Mouse (Mus musculus) stomach, postnatal 0 days (tissue): ENCODE results near the gene Inafm2. TPM values are rescaled to one million over a fixed set of nuclear protein-coding genes. Genes with fewer than 3 reads are reported as not detected.

ENCODE experiments used
- ATAC-seq: fragments of 200-750 bp; cut with Nextera tagmentation; 2 replicates; pipeline ENCODE4 v1.8.0; 2017; ENCODE audit not compliant: low FRiP score, low TSS enrichment
- DNase-seq: peaks from one replicate; pipeline ENCODE4 v3.0.0-alpha.2; 2016; ENCODE audit warnings: low spot score
- H3K27ac ChIP-seq: fragments of 300-500 bp; sonication (generic); replicated peaks from 2 replicates; pipeline ENCODE4 v1.5.1; 2014; ENCODE audit warnings: mild to moderate bottlenecking, control low read depth
- H3K27me3 ChIP-seq: fragments of 300-500 bp; sonication (generic); 2 replicates; pipeline ENCODE4 v1.6.1; 2014; ENCODE audit warnings: low read length; ENCODE audit not compliant: control insufficient read depth, insufficient read depth
- H3K36me3 ChIP-seq: fragments of 300-500 bp; sonication (generic); 2 replicates; pipeline ENCODE4 v1.6.1; 2014; ENCODE audit warnings: low read length, mixed read lengths; ENCODE audit not compliant: control insufficient read depth, insufficient read depth
- H3K4me1 ChIP-seq: fragments of 300-500 bp; sonication (generic); replicated peaks from 2 replicates; pipeline ENCODE4 v1.6.1; 2014; ENCODE audit warnings: antibody characterized with exemption; ENCODE audit not compliant: control insufficient read depth, insufficient read depth
- H3K4me2 ChIP-seq: fragments of 300-500 bp; sonication (generic); replicated peaks from 2 replicates; pipeline ENCODE4 v1.6.1; 2014; ENCODE audit warnings: low read depth, mild to moderate bottlenecking, control low read depth, moderate library complexity
- H3K4me3 ChIP-seq: fragments of 300-500 bp; sonication (generic); 2 replicates; pipeline ENCODE4 v1.5.1; 2014; ENCODE audit warnings: low read depth, low read length, control low read depth
- H3K9ac ChIP-seq: fragments of 300-500 bp; sonication (generic); 2 replicates; pipeline ENCODE4 v1.6.1; 2014; ENCODE audit warnings: mild to moderate bottlenecking, low read length, control low read depth, mixed read lengths
- H3K9me3 ChIP-seq: fragments of 300-500 bp; sonication (generic); 2 replicates; pipeline ENCODE4 v1.6.1; 2016; ENCODE audit warnings: low read length; ENCODE audit not compliant: control insufficient read depth
- CTCF ChIP-seq: IDR thresholded peaks from 2 replicates; pipeline ENCODE4 v1.5.1; 2016; ENCODE audit warnings: antibody characterized with exemption, low read depth, mild to moderate bottlenecking, moderate library complexity
- EP300 ChIP-seq: optimal IDR thresholded peaks from 2 replicates; pipeline ENCODE3; 2016; ENCODE audit warnings: antibody characterized with exemption
- WGBS: fragments of 180-500 bp; shearing (Covaris S2); extraction: QIAGEN DNeasy Blood & Tissue Kit; methylation state at CpG from one replicate; pipeline ENCODE4 v1.1.7; 2014; 5-methylcytosine and 5-hydroxymethylcytosine counted together
- polyA plus RNA-seq: library from polyadenylated mRNA; unstranded; fragments of >200 nt; fragmentation: Nextera tagmentation; extraction: Ambion mirVana; gene quantifications from 2 replicates; pipeline ENCODE4 v1.2.1, GENCODE M21; 2015

Gene Inafm2
- polyA plus RNA-seq, 1 experiment from 2014 or later = 33.8 TPM

- Histone ChIP-seq H3K4me3 (no peak overlapping the region), H3K9me3 (no peaks in the 10 kb centered on the region), H3K4me2 (no peak overlapping the region), H3K36me3 (no peaks in the 10 kb centered on the region), H3K4me1 (no peaks in the 10 kb centered on the region), H3K27me3 (no peaks in the 10 kb centered on the region), H3K27ac (no peak overlapping the region), H3K9ac (no peak overlapping the region)
- WGBS = 86% methylated on average over 11 of the region's 11 CpGs
- TF ChIP-seq EP300 (no peak), CTCF (no peak)
- ATAC-seq = no peak
- DNase-seq = no peak
Measured at GRCm38 (mm10) chr2:118789501-118789900, 43.9 kb downstream of the Inafm2 start.

- ATAC-seq = no peak
- 54% methylated on average over 12 of the region's 12 CpGs for WGBS
- H3K4me1 ChIP-seq = no peaks in the 10 kb centered on the region
- no peaks in the 10 kb centered on the region for H3K36me3 ChIP-seq
- H3K4me3 ChIP-seq = no peak overlapping the region
- peak overlapping the region; percentile 33 for H3K4me2 ChIP-seq
- H3K9me3 ChIP-seq = no peaks in the 10 kb centered on the region
- no peak for DNase-seq
- H3K9ac ChIP-seq = no peak overlapping the region
- H3K27me3 ChIP-seq = no peaks in the 10 kb centered on the region
- H3K27ac ChIP-seq = no peak overlapping the region
- TF ChIP-seq CTCF = no peak
- TF ChIP-seq EP300 = no peak
Measured at GRCm38 (mm10) chr2:118790221-118790550, 44.6 kb downstream of the Inafm2 start.

DNA sequence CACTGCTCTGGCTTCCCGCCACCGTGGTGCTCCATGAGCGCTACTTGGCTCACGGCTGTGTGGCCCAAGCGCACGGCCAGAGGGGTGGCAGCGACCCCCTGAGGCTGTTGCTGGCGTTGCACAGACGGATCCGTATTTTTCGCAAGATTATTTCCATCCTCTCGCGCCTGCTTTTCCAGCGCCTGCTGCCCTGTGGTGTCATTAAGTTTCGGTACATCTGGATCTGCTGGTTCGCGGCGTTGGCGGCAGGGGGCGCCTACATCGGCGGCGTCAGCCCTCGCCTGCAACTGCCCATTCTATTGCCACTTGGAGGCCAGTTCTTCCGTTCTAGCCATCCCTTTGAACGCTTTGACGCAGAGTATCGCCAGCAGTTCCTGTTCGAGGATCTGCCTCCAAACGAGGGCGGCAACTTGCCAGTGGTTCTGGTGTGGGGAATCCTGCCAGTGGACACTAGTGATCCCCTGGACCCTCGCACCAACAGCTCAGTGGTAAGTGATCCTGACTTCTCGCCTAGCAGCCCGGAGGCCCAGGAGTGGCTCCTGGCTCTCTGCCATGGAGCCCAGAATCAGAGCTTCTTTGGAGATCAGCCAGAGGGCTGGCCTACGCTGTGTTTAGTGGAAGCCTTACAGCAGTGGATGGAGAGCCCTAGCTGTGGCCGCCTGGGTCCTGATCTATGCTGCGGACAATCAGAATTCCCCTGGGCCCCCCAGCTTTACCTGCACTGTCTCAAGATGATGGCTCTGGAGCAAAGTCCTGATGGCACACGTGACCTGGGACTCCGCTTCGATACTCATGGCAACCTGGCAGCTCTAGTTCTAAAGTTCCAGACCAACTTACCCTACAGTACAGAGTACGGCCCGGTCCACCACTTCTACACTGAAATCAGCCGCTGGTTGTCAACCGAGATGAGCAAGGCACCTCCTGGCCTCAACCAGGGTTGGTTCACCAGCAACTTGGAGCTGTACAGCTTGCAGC lies 45.3 kb downstream of the Inafm2 start:
- no peaks in the 10 kb centered on the region for H3K9me3 ChIP-seq
- TF ChIP-seq CTCF = peak; percentile 84
- TF ChIP-seq EP300 = no peak
- WGBS = 21% methylated on average over 44 of the region's 44 CpGs
- no peak overlapping the region for H3K27ac ChIP-seq
- no peaks in the 10 kb centered on the region for H3K4me1 ChIP-seq
- peak overlapping the region; percentile 33 for H3K4me2 ChIP-seq
- DNase-seq = peak; percentile 74
- no peaks in the 10 kb centered on the region for H3K27me3 ChIP-seq
- peak overlapping the region; percentile 6; the same call in 1 of the 2 replicates for H3K4me3 ChIP-seq
- H3K9ac ChIP-seq = no peak overlapping the region
- H3K36me3 ChIP-seq = no peaks in the 10 kb centered on the region
- ATAC-seq = peak; percentile 62

DNA sequence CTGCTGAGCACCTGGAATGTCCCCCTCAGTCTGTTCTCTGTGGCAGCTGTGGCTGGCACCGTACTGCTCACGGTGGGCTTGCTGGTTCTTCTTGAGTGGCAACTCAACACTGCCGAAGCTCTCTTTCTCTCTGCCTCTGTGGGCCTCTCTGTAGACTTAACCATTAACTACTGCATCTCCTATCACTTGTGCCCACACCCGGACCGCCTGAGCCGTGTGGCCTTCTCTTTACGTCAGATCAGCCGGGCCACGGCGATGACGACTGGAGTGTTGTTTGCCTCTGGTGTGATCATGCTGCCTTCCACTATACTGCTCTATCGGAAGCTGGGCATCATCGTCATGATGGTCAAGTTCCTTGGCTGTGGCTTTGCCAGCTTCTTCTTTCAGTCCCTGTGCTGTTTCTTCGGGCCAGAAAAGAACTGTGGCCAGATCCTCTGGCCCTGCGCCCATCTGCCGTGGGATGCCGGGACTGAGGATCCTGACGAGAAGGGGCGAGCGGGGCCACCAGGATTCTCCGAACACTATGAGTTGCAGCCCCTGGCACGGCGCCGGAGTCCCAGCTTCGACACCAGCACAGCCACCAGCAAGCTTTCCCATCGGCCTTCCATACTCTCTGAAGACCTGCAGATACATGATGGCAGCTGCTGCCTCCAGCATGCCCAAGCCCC lies 46.2 kb downstream of the Inafm2 start:
- Histone ChIP-seq H3K27me3 (no peaks in the 10 kb centered on the region), H3K9me3 (no peaks in the 10 kb centered on the region), H3K4me1 (no peaks in the 10 kb centered on the region), H3K36me3 (no peaks in the 10 kb centered on the region), H3K27ac (no peak overlapping the region), H3K4me2 (no peak overlapping the region), H3K4me3 (no peak overlapping the region), H3K9ac (no peak overlapping the region)
- no peak for ATAC-seq
- no peak for DNase-seq
- WGBS = 93% methylated on average over 26 of the region's 26 CpGs
- TF ChIP-seq EP300 = no peak
- TF ChIP-seq CTCF = no peak

- Histone ChIP-seq H3K27ac (no peak overlapping the region), H3K4me3 (no peak overlapping the region), H3K36me3 (no peaks in the 10 kb centered on the region), H3K27me3 (no peaks in the 10 kb centered on the region), H3K4me2 (no peak overlapping the region), H3K4me1 (no peaks in the 10 kb centered on the region), H3K9me3 (no peaks in the 10 kb centered on the region), H3K9ac (no peak overlapping the region)
- WGBS = 77% methylated on average over 4 of the region's 4 CpGs
- ATAC-seq = no peak
- no peak for TF ChIP-seq CTCF
- no peak for TF ChIP-seq EP300
- no peak for DNase-seq
Measured at GRCm38 (mm10) chr2:118792259-118792613, 46.7 kb downstream of the Inafm2 start.

DNA sequence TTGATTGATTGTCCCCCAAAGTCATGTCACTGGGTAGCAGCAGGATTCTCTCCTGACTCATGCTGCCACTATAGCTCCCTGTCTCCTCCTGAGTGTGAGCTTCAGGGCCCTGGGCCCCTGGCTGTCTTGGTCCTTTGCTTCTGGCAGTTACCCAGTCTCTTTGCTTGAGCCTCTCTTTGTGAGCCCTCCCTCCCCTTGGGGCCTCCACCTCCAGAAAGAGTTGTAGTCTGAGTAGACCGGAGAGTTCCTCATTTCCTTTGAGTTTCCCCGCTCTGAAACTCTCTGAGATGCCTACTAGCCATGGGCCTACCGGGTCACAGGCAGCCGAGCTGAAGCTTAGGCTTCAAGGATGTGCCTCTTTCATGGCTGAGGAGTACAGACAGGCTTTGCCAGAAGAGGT lies 48.1 kb downstream of the Inafm2 start:
- Histone ChIP-seq H3K9me3 (no peaks in the 10 kb centered on the region), H3K27me3 (no peaks in the 10 kb centered on the region), H3K36me3 (no peaks in the 10 kb centered on the region), H3K4me3 (no peak overlapping the region), H3K4me1 (no peaks in the 10 kb centered on the region), H3K9ac (no peak overlapping the region), H3K27ac (no peak overlapping the region), H3K4me2 (no peak overlapping the region)
- TF ChIP-seq EP300 (no peak), CTCF (no peak)
- no peak for ATAC-seq
- no peak for DNase-seq
- 86% methylated on average over 4 of the region's 4 CpGs for WGBS

Other genes with a start within 250 kb of the Inafm2 start
- gene Bmf, start 196.1 kb upstream of the Inafm2 start, polyA plus RNA-seq = 2.3 and 2.8 TPM in 2 replicates
- gene Bub1b, start 147.5 kb upstream of the Inafm2 start, polyA plus RNA-seq = 9.8 and 11.4 TPM in 2 replicates
- 3.7 and 5.3 TPM in 2 replicates for gene Pak6, start 82.5 kb upstream of the Inafm2 start, polyA plus RNA-seq
- 0.11 and 0.27 TPM in 2 replicates for gene Ankrd63, start 41.8 kb upstream of the Inafm2 start, polyA plus RNA-seq
- gene Plcb2, start 17.3 kb upstream of the Inafm2 start, polyA plus RNA-seq = 0.58 and 0.64 TPM in 2 replicates
- 2.9 TPM in 2 replicates for gene Ccdc9b, start 16.9 kb downstream of the Inafm2 start, polyA plus RNA-seq
- gene Phgr1, start 27.0 kb downstream of the Inafm2 start, polyA plus RNA-seq = 165 and 184 TPM in 2 replicates
- 1.0 and 1.1 TPM in 2 replicates for gene Disp2, start 34.0 kb downstream of the Inafm2 start, polyA plus RNA-seq
- 26.6 and 29.0 TPM in 2 replicates for gene Knstrn, start 68.2 kb downstream of the Inafm2 start, polyA plus RNA-seq
- gene Ivd, start 116.2 kb downstream of the Inafm2 start, polyA plus RNA-seq = 30.9 and 35.9 TPM in 2 replicates
- 3.7 and 3.8 TPM in 2 replicates for gene Bahd1, start 154.6 kb downstream of the Inafm2 start, polyA plus RNA-seq
- 13.6 and 14.2 TPM in 2 replicates for gene Chst14, start 180.7 kb downstream of the Inafm2 start, polyA plus RNA-seq